Mouse (Mus musculus): ENCODE results near the gene Tex35. TPM values are rescaled to one million over a fixed set of nuclear protein-coding genes. Genes with fewer than 3 reads are reported as not detected.

Gene Tex35
- polyA plus RNA-seq, 1 experiment from 2014 or later: not detected

DNA sequence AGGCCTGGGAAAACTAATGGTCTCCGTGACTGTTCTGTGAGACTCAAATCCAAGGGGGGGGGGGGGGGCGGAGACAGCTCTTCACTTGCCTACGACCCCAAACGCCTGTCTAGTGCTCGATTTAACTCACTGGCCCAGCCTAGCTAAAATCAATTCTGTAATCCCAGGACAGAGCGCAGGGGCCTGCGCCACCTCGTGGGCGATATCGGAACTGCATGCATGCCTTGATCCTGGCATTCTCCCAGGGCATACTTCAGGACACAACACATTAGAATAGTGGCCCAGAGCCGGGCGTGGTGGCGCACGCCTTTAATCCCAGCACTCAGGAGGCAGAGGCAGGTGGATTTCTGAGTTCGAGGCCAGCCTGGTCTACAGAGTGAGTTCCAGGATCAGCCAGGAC, 32.2 kb downstream of the Tex35 start:
- no peaks in the 10 kb centered on the region for H3K36me3 ChIP-seq (ENCODE audit: control insufficient read depth, insufficient read depth, low read length)
- H3K27ac ChIP-seq (ENCODE audit: low read depth, low read length): no peak overlapping the region
- H3K27me3 ChIP-seq (replicated peaks; ENCODE audit: control insufficient read depth, insufficient read depth, low read length): no peaks in the 10 kb centered on the region
- H3K9me3 ChIP-seq (ENCODE audit: control insufficient read depth, low read length): no peaks in the 10 kb centered on the region
- no peak overlapping the region for H3K4me3 ChIP-seq (ENCODE audit: low read length)
- 3% methylated on average over 15 of the region's 15 CpGs for WGBS
- H3K4me1 ChIP-seq (ENCODE audit: control insufficient read depth, insufficient read depth, low read depth, low read length): peaks cover 2% of the 10 kb centered on the region; the same call in 1 of the 2 replicates
- H3K4me2 ChIP-seq (ENCODE audit: low read length): no peak overlapping the region
- no peak overlapping the region for H3K9ac ChIP-seq (ENCODE audit: low read depth, low read length)
- peak; percentile 69 for ATAC-seq

DNA sequence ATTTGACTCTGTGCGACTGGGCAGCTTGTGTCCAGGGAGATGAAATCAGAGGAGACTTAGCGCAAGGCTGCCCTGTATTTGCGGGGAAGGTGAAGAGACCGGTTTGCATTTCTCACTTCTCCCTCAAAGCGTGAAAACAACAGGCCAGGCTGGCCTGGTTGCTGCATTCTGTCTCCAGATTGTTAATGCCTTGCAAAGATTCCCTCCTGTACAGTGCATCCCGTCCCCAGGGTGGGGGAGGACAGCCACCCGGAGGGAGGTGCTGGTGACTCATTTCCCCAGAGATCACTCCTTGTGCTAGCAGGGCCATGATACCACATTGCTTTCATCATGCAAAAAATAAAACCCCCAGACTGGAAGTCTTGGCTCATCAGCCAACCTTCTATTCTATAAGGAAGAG, 33.5 kb downstream of the Tex35 start:
- H3K4me3 ChIP-seq (ENCODE audit: low read length): no peak overlapping the region
- H3K9ac ChIP-seq (ENCODE audit: low read depth, low read length): no peak overlapping the region
- ATAC-seq: no peak
- WGBS: 56% methylated on average over 7 of the region's 7 CpGs
- H3K9me3 ChIP-seq (ENCODE audit: control insufficient read depth, low read length): no peaks in the 10 kb centered on the region
- no peak overlapping the region for H3K27ac ChIP-seq (ENCODE audit: low read depth, low read length)
- H3K4me2 ChIP-seq (ENCODE audit: low read length): no peak overlapping the region
- peaks cover 2% of the 10 kb centered on the region; the same call in 1 of the 2 replicates for H3K4me1 ChIP-seq (ENCODE audit: control insufficient read depth, insufficient read depth, low read depth, low read length)
- no peaks in the 10 kb centered on the region for H3K27me3 ChIP-seq (replicated peaks; ENCODE audit: control insufficient read depth, insufficient read depth, low read length)
- no peaks in the 10 kb centered on the region for H3K36me3 ChIP-seq (ENCODE audit: control insufficient read depth, insufficient read depth, low read length)

DNA sequence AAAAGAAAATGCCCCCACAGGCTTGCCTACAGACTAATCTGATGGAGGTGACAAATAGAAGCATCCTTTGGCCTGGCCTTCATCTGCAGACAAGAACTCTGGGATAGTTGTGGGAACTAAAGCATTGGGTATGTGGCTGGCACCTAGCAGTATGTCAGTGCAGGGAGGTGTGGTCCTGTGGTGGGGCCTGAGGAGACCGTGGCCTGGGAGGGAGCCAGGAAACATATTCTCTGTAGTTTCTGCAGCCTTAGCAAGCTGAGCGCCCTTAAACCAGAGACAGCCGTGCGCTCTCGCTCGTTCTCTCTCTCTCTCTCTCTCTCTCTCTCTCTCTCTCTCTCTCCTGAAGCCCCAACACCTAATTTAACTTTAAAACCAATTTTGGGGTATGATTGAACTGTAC, 34.1 kb downstream of the Tex35 start:
- Histone ChIP-seq H3K27me3 (replicated peaks; ENCODE audit: control insufficient read depth, insufficient read depth, low read length) (no peaks in the 10 kb centered on the region), H3K36me3 (ENCODE audit: control insufficient read depth, insufficient read depth, low read length) (no peaks in the 10 kb centered on the region), H3K4me2 (ENCODE audit: low read length) (no peak overlapping the region), H3K9me3 (ENCODE audit: control insufficient read depth, low read length) (no peaks in the 10 kb centered on the region), H3K4me3 (ENCODE audit: low read length) (no peak overlapping the region), H3K27ac (ENCODE audit: low read depth, low read length) (no peak overlapping the region), H3K4me1 (ENCODE audit: control insufficient read depth, insufficient read depth, low read depth, low read length) (peaks cover 2% of the 10 kb centered on the region; the same call in 1 of the 2 replicates), H3K9ac (ENCODE audit: low read depth, low read length) (no peak overlapping the region)
- WGBS: 73% methylated on average over 5 of the region's 6 CpGs
- no peak for ATAC-seq

DNA sequence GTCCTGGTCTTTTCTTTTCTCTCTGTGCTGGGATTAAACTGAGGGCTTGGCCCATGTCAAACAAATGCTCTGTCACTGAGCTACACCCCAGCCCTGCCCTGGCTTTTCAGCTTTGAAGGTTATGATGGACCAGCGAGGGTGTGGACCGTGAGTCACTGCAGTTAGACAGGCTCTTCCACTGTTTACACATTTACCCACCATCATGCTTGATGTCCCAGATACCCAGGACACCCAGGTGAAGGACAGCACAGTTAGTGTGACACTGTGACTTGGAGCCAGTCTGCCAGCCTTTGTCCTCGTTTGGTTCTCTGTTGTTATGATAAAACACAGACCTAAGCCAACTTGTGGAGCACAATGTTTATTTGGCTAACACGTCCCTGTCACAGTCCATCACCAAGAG, 34.9 kb downstream of the Tex35 start:
- Histone ChIP-seq H3K36me3 (ENCODE audit: control insufficient read depth, insufficient read depth, low read length) (no peaks in the 10 kb centered on the region), H3K4me2 (ENCODE audit: low read length) (no peak overlapping the region), H3K27me3 (replicated peaks; ENCODE audit: control insufficient read depth, insufficient read depth, low read length) (no peaks in the 10 kb centered on the region), H3K4me3 (ENCODE audit: low read length) (no peak overlapping the region), H3K4me1 (ENCODE audit: control insufficient read depth, insufficient read depth, low read depth, low read length) (peaks cover 2% of the 10 kb centered on the region; the same call in 1 of the 2 replicates), H3K27ac (ENCODE audit: low read depth, low read length) (no peak overlapping the region), H3K9ac (ENCODE audit: low read depth, low read length) (no peak overlapping the region), H3K9me3 (ENCODE audit: control insufficient read depth, low read length) (no peaks in the 10 kb centered on the region)
- no peak for ATAC-seq
- WGBS: 59% methylated on average over 4 of the region's 4 CpGs

DNA sequence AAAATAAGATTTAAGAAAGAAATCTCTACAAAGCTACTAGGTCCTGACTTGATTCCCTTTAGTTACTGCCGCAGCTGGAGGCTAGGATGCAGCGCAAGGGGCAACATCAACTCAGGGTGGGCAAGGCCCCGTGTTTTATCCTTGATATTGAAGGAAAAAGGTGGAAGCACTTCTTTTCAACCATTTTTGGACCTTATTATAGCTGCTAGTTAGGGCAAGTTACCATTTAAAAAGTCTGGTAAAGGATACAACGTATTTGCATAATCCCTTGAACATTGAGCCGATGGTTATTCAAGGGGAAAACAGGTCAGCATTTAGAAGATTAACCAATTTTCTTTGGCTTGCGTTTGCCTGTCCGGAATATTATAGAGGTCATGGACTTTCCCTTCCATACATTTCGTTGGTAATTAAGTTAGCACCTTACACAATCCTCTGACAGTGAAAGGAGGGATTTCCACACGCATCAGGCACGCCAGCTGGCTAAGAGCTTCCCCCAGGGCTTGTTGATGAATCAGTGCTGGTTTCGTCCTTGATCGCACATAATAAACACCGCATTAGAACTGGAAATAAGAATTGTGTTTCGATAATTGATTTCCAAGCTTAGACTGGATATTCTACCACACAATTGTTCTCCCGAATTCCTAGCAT, 39.2 kb downstream of the Tex35 start:
- Histone ChIP-seq H3K27ac (ENCODE audit: low read depth, low read length) (no peak overlapping the region), H3K4me1 (ENCODE audit: control insufficient read depth, insufficient read depth, low read depth, low read length) (peaks cover 7% of the 10 kb centered on the region), H3K36me3 (ENCODE audit: control insufficient read depth, insufficient read depth, low read length) (no peaks in the 10 kb centered on the region), H3K4me2 (ENCODE audit: low read length) (no peak overlapping the region), H3K27me3 (replicated peaks; ENCODE audit: control insufficient read depth, insufficient read depth, low read length) (no peaks in the 10 kb centered on the region), H3K9ac (ENCODE audit: low read depth, low read length) (no peak overlapping the region), H3K9me3 (ENCODE audit: control insufficient read depth, low read length) (no peaks in the 10 kb centered on the region), H3K4me3 (ENCODE audit: low read length) (no peak overlapping the region)
- 53% methylated on average over 15 of the region's 15 CpGs for WGBS
- no peak for ATAC-seq

DNA sequence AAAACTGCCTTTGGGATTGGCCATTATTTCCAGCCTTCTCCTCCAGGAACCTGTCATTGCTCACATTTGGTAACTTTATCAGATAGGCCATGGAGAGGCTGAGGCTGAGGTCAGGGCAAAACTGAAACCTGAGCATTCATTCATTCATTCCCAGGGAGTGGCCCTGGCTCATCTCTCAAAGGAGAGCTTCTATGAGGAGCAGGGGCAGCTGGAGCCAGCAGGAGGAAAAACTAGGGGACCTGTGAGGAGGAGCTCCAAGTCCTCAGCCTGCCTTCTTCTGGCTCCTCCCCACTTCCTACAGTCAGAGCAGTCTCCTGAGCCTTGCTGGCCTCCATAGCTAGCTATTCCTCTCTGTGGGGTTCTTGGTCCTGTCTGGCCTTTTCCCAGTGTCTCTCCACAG, 40.2 kb downstream of the Tex35 start:
- Histone ChIP-seq H3K4me3 (ENCODE audit: low read length) (no peak overlapping the region), H3K27ac (ENCODE audit: low read depth, low read length) (no peak overlapping the region), H3K4me1 (ENCODE audit: control insufficient read depth, insufficient read depth, low read depth, low read length) (peaks cover 12% of the 10 kb centered on the region), H3K27me3 (replicated peaks; ENCODE audit: control insufficient read depth, insufficient read depth, low read length) (no peaks in the 10 kb centered on the region), H3K36me3 (ENCODE audit: control insufficient read depth, insufficient read depth, low read length) (no peaks in the 10 kb centered on the region), H3K9me3 (ENCODE audit: control insufficient read depth, low read length) (no peaks in the 10 kb centered on the region), H3K9ac (ENCODE audit: low read depth, low read length) (no peak overlapping the region), H3K4me2 (ENCODE audit: low read length) (no peak overlapping the region)
- no peak for ATAC-seq

DNA sequence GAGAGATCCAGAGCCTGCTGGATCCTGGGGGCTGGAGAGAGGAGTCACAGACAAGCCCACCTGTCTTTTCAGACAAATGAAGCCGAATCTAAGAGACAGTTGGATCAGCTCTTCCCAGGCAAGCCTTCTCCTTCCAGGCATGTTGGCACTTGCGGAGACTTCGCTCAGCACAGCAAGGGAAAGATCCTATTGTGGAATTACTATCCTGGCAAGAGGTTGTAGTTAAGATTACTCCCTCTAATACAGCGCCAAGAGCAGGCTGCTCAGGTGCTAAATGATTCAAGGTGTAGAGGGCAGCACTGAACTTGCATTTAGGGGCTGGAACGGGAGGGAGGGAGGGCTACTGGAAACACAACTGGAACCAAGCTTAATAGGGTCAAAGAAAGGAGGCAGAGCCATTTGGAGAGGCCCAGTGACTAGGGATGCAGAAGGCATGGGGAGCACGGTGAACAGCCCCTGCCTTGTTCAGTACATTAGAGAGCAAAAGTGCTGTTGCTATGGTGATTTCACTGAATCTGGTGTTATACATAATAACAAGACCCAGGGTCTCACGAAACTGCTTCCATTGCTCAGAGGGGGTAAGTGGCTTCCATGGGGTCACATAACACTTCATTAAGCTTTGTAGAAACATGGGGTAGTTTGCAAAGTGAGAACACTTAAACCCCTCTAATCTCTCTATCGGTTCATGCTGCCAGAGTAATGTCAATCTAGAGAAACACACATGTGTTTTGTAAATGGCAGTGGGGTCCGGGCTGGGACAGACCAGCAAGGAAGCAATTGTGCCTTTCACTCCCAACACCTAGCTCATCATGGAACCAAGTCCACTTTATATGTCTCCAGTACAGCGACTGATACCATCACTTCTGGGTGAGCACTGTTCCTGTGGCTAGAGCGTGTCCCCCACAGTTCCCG, 42.4 kb downstream of the Tex35 start:
- Histone ChIP-seq H3K9me3 (ENCODE audit: control insufficient read depth, low read length) (no peaks in the 10 kb centered on the region), H3K36me3 (ENCODE audit: control insufficient read depth, insufficient read depth, low read length) (no peaks in the 10 kb centered on the region), H3K4me1 (ENCODE audit: control insufficient read depth, insufficient read depth, low read depth, low read length) (peaks cover 12% of the 10 kb centered on the region), H3K4me3 (ENCODE audit: low read length) (no peak overlapping the region), H3K27ac (ENCODE audit: low read depth, low read length) (no peak overlapping the region), H3K4me2 (ENCODE audit: low read length) (no peak overlapping the region), H3K27me3 (replicated peaks; ENCODE audit: control insufficient read depth, insufficient read depth, low read length) (no peaks in the 10 kb centered on the region), H3K9ac (ENCODE audit: low read depth, low read length) (no peak overlapping the region)
- 69% methylated on average over 12 of the region's 12 CpGs for WGBS
- peak; percentile 48; the same call in 1 of the 2 replicates for ATAC-seq

DNA sequence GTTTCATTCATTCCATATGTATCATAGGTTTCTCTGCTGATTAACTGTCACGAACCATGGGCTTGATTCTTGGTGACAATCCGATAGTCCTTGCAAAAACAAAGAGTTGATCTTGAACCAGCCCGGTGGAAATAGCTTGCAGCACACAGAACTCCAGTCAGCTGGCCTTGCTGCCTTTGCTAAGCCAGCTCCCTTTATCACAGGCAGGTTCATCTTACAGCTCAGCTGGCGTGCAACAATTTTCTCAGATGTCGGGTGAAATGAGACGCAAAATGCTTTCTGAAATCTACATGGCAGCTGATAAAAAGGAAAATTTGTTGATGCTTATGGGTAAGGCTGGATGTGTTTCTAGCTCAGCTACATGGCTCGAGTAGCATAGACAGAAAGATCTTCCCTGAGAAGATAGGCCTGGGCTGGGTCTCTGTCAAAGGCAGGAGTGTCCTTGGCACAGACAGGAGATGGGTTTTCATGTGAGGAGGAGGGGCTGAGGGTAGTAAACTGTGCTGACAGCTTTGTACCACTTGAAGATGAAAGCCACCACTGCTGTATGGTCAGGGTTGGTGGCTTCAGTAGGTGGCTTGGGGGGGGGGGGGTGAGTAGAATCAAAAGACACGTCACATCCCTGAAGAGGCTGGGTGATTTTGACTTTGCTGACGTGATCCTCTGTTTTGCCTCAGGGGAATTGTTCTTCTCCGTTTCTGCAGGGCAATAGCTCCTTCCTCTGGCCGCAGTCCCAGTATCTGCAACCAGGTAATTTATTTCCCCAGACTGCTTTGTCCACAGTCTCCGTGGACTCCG, 45.0 kb downstream of the Tex35 start:
- Histone ChIP-seq H3K9ac (ENCODE audit: low read depth, low read length) (no peak overlapping the region), H3K4me3 (ENCODE audit: low read length) (no peak overlapping the region), H3K27ac (ENCODE audit: low read depth, low read length) (no peak overlapping the region), H3K4me1 (ENCODE audit: control insufficient read depth, insufficient read depth, low read depth, low read length) (peaks cover 12% of the 10 kb centered on the region), H3K4me2 (ENCODE audit: low read length) (no peak overlapping the region), H3K9me3 (ENCODE audit: control insufficient read depth, low read length) (no peaks in the 10 kb centered on the region), H3K36me3 (ENCODE audit: control insufficient read depth, insufficient read depth, low read length) (no peaks in the 10 kb centered on the region), H3K27me3 (replicated peaks; ENCODE audit: control insufficient read depth, insufficient read depth, low read length) (no peaks in the 10 kb centered on the region)
- 51% methylated on average over 13 of the region's 13 CpGs for WGBS
- peak; percentile 54 for ATAC-seq

DNA sequence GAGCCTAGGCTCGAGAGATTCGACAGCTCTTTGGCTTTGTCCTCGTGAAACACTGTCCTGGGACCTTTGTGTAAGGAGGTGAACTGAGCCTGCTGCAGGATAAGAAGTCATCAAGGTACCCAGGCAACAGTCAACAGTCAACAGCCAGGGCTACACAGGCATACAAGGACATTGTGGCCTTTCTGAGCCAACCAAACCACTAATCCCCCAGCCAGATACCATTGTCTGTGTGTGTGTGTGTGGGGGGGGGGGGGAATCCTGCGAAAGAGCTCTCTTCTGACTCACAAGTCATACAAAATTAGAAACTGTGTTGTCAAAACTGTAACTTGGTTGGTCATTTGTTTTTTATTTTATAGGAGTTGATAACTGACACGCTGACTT, 46.0 kb downstream of the Tex35 start:
- WGBS: 78% methylated on average over 5 of the region's 5 CpGs

More for the DNA sequence above, 46.0 kb downstream of the Tex35 start:
- no peaks in the 10 kb centered on the region for H3K27me3 ChIP-seq (replicated peaks; ENCODE audit: control insufficient read depth, insufficient read depth, low read length)
- H3K27ac ChIP-seq (ENCODE audit: low read depth, low read length): no peak overlapping the region
- no peak overlapping the region for H3K4me3 ChIP-seq (ENCODE audit: low read length)
- H3K36me3 ChIP-seq (ENCODE audit: control insufficient read depth, insufficient read depth, low read length): no peaks in the 10 kb centered on the region
- no peak overlapping the region for H3K9ac ChIP-seq (ENCODE audit: low read depth, low read length)
- no peak for ATAC-seq
- H3K4me1 ChIP-seq (ENCODE audit: control insufficient read depth, insufficient read depth, low read depth, low read length): peaks cover 12% of the 10 kb centered on the region
- no peak overlapping the region for H3K4me2 ChIP-seq (ENCODE audit: low read length)
- H3K9me3 ChIP-seq (ENCODE audit: control insufficient read depth, low read length): no peaks in the 10 kb centered on the region

Measured in hindbrain, embryonic 16.5 days (tissue).